Comparison of ENCODE assay signal across 28 mouse cellular contexts in the genomic region with DNA sequence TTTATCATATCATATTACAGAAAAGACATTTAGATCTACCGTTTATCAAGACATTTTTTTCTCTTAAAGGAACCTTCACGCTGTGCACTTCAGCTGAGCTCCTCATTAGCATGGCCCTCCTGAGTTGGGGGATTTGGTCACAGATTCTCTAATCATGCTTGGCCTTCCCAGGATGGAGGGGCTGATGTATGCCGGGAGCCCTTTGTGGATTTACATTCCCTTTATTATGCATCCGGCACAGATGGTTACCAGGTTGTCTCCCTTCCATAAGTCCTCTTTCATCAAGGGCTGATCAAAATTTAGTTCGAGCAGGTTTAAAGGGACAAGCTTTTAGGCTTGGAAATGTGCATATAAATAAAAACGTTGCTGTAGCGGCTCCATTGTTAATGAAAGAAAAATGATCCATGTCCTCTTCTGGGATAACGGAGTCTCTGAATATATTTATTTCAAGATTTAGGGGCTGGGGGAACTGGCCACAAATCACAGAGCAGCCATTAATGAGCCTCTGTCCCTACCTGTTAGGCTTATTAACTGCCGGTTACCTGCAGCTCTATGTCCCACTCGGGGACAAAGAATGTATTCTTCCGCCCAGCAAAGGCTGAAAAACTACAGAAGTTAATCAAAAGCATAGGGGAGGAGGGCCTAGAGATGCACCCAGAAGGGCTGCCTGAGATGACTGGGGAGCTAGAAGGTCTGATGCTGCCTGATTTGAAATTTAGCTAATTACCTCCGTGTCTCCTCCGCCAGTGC. TPM values are rescaled to one million over a fixed set of nuclear protein-coding genes. Genes with fewer than 3 reads are reported as not detected.
A peak's percentile ranks its signal among the peaks of the same experiment; 100 is the strongest.
DNase-seq lines count a peak whose midpoint lies in the region; ATAC-seq and TF ChIP-seq lines count a peak whose summit lies in the region.
"Had no signal": no experiment of that assay in that cellular context is flagged by ENCODE, and none has a peak within 500 bp of the region (broad histone marks: within the 10 kb centered on the region; RNA-seq: fewer than 3 reads in every experiment).

No protein-coding gene starts in this region.

- 59% methylated on average over 13 of the region's 13 CpGs for WGBS in forebrain, embryonic 11.5 days
- 34% methylated on average over 13 of the region's 13 CpGs for WGBS in forebrain, postnatal 0 days
- 48% methylated on average over 13 of the region's 13 CpGs for WGBS in neural tube, embryonic 12.5 days
- WGBS in hindbrain, embryonic 14.5 days, result 43% methylated on average over 13 of the region's 13 CpGs
- WGBS in midbrain, postnatal 0 days, result 30% methylated on average over 13 of the region's 13 CpGs

- 0 out of 2 replicates have a peak, but pooled peaks have one; percentile 24 for ATAC-seq in forebrain, embryonic 11.5 days (replicated peaks; ENCODE audit: low FRiP score)
- ATAC-seq in forebrain, postnatal 0 days, result no peak
- ATAC-seq in neural tube, embryonic 12.5 days (ENCODE audit: low FRiP score, low read depth), result peak; percentile 72; the same call in 1 of the 2 replicates
- peak; percentile 64; the same call in 1 of the 2 replicates for ATAC-seq in hindbrain, embryonic 14.5 days (ENCODE audit: low FRiP score)
- no peak for ATAC-seq in midbrain, postnatal 0 days (ENCODE audit: low FRiP score)
- ATAC-seq: intestine, embryonic 16.5 days had no signal

- no peaks in the 10 kb centered on the region; the same call in 1 of the 2 replicates for H3K4me1 ChIP-seq in forebrain, embryonic 11.5 days (replicated peaks; ENCODE audit: control insufficient read depth, insufficient read depth, low read length)
- no peaks in the 10 kb centered on the region for H3K4me1 ChIP-seq in forebrain, postnatal 0 days (ENCODE audit: insufficient read depth)
- no peaks in the 10 kb centered on the region; the same call in 1 of the 2 replicates for H3K4me1 ChIP-seq in neural tube, embryonic 12.5 days
- peaks cover 10% of the 10 kb centered on the region; the same call in 1 of the 2 replicates for H3K4me1 ChIP-seq in hindbrain, embryonic 14.5 days (replicated peaks; ENCODE audit: control insufficient read depth, insufficient read depth, low read length)
- H3K4me1 ChIP-seq in midbrain, postnatal 0 days (ENCODE audit: insufficient read depth, low read length), result no peaks in the 10 kb centered on the region; the same call in 1 of the 2 replicates
- H3K4me1 ChIP-seq: embryonic facial prominence, embryonic 15.5 days; lung, embryonic 15.5 days had no signal

- H3K4me2 ChIP-seq in forebrain, embryonic 11.5 days (ENCODE audit: low read depth, low read length, severe bottlenecking), result no peak overlapping the region
- H3K4me2 ChIP-seq in forebrain, postnatal 0 days (ENCODE audit: low read depth), result no peak overlapping the region
- H3K4me2 ChIP-seq in neural tube, embryonic 12.5 days (replicated peaks), result no peak overlapping the region
- no peak overlapping the region for H3K4me2 ChIP-seq in hindbrain, embryonic 14.5 days (replicated peaks)
- H3K4me2 ChIP-seq in midbrain, postnatal 0 days (ENCODE audit: low read depth, low read length, poor library complexity, severe bottlenecking), result no peak overlapping the region
- H3K4me2 ChIP-seq: embryonic facial prominence, embryonic 15.5 days; kidney, embryonic 15.5 days; limb, embryonic 13.5 days; lung, embryonic 15.5 days had no signal

- intact Hi-C loops in left cerebral cortex, postnatal 14 days (cut with DNase I), result no loop called here

- DNase-seq in forebrain, embryonic 11.5 days (ENCODE audit: low spot score), result no peak
- no peak for DNase-seq in forebrain, postnatal 0 days
- DNase-seq in neural tube, embryonic 10.5 days (ENCODE audit: extremely low spot score, low spot score), result no peak
- peak; percentile 39 for DNase-seq in hindbrain, embryonic 14.5 days (ENCODE audit: low spot score)
- DNase-seq in midbrain, postnatal 0 days (ENCODE audit: low spot score), result peak; percentile 4
- DNase-seq in cerebellum, adult 11 months, result no peak
- no peak for DNase-seq in left cerebral cortex, postnatal 14 days (ENCODE audit: low spot score in 2 of 2)
- DNase-seq: cerebellum, adult 8-10 months; gastrocnemius, adult 2 months; heart, adult 2 months; kidney, postnatal 4 days; layer of hippocampus, adult 9-11 months; lung, postnatal 4 days; thymus, postnatal 14 days had no signal

- H3K9me3 ChIP-seq in forebrain, embryonic 11.5 days (ENCODE audit: control insufficient read depth, low read length), result no peaks in the 10 kb centered on the region
- no peaks in the 10 kb centered on the region for H3K9me3 ChIP-seq in forebrain, postnatal 0 days (ENCODE audit: low read length)
- no peaks in the 10 kb centered on the region for H3K9me3 ChIP-seq in neural tube, embryonic 12.5 days
- no peaks in the 10 kb centered on the region for H3K9me3 ChIP-seq in hindbrain, embryonic 14.5 days (ENCODE audit: control insufficient read depth, low read length)
- H3K9me3 ChIP-seq in midbrain, postnatal 0 days (ENCODE audit: low read length), result no peaks in the 10 kb centered on the region
- H3K9me3 ChIP-seq: embryonic facial prominence, embryonic 15.5 days; kidney, embryonic 15.5 days; limb, embryonic 13.5 days; lung, embryonic 15.5 days had no signal

- no peak overlapping the region for H3K27ac ChIP-seq in forebrain, embryonic 11.5 days (ENCODE audit: low read depth, low read length)
- H3K27ac ChIP-seq in forebrain, postnatal 0 days (ENCODE audit: low read depth, low read length), result no peak overlapping the region
- H3K27ac ChIP-seq in neural tube, embryonic 12.5 days, result no peak overlapping the region
- H3K27ac ChIP-seq in hindbrain, embryonic 14.5 days, result peak overlapping the region; percentile 60; the same call in 1 of the 2 replicates
- no peak overlapping the region for H3K27ac ChIP-seq in midbrain, postnatal 0 days (ENCODE audit: low read depth, low read length)
- H3K27ac ChIP-seq: embryonic facial prominence, embryonic 15.5 days; gastrocnemius, adult 2 months; heart, adult 2 months; kidney, embryonic 15.5 days; limb, embryonic 13.5 days; liver, embryonic 14.5 days; lung, embryonic 15.5 days had no signal

- no peak for TF ChIP-seq CTCF in forebrain, postnatal 0 days (IDR thresholded peaks at IDR 0.05; ENCODE audit: low read depth)
- TF ChIP-seq CTCF in midbrain, postnatal 0 days (IDR thresholded peaks at IDR 0.05), result no peak

- H3K9ac ChIP-seq in forebrain, embryonic 11.5 days (ENCODE audit: low read length), result no peak overlapping the region
- no peak overlapping the region for H3K9ac ChIP-seq in forebrain, postnatal 0 days
- H3K9ac ChIP-seq in neural tube, embryonic 12.5 days, result no peak overlapping the region
- no peak overlapping the region for H3K9ac ChIP-seq in hindbrain, embryonic 14.5 days
- H3K9ac ChIP-seq in midbrain, postnatal 0 days (replicated peaks; ENCODE audit: low read length, poor library complexity, severe bottlenecking), result no peak overlapping the region
- H3K9ac ChIP-seq: embryonic facial prominence, embryonic 15.5 days; kidney, embryonic 15.5 days; limb, embryonic 13.5 days; liver, embryonic 14.5 days; lung, embryonic 15.5 days had no signal

- H3K36me3 ChIP-seq in forebrain, embryonic 11.5 days (ENCODE audit: control insufficient read depth, insufficient read depth, low read length), result no peaks in the 10 kb centered on the region
- no peaks in the 10 kb centered on the region for H3K36me3 ChIP-seq in forebrain, postnatal 0 days (ENCODE audit: insufficient read depth)
- no peaks in the 10 kb centered on the region for H3K36me3 ChIP-seq in neural tube, embryonic 12.5 days
- no peaks in the 10 kb centered on the region for H3K36me3 ChIP-seq in hindbrain, embryonic 14.5 days (replicated peaks; ENCODE audit: control insufficient read depth, insufficient read depth)
- no peaks in the 10 kb centered on the region for H3K36me3 ChIP-seq in midbrain, postnatal 0 days (ENCODE audit: insufficient read depth, low read length)
- H3K36me3 ChIP-seq: embryonic facial prominence, embryonic 15.5 days; kidney, embryonic 15.5 days; limb, embryonic 13.5 days; lung, embryonic 15.5 days had no signal

- H3K27me3 ChIP-seq in forebrain, embryonic 11.5 days (ENCODE audit: control insufficient read depth, insufficient read depth, low read length), result no peaks in the 10 kb centered on the region
- H3K27me3 ChIP-seq in forebrain, postnatal 0 days (ENCODE audit: insufficient read depth, low read length), result no peaks in the 10 kb centered on the region
- H3K27me3 ChIP-seq in neural tube, embryonic 12.5 days (replicated peaks), result no peaks in the 10 kb centered on the region
- H3K27me3 ChIP-seq in hindbrain, embryonic 14.5 days (ENCODE audit: control insufficient read depth, insufficient read depth, low read length), result no peaks in the 10 kb centered on the region
- no peaks in the 10 kb centered on the region for H3K27me3 ChIP-seq in midbrain, postnatal 0 days (ENCODE audit: insufficient read depth, low read length)
- H3K27me3 ChIP-seq: CH12.LX; embryonic facial prominence, embryonic 15.5 days; kidney, embryonic 15.5 days; limb, embryonic 13.5 days; lung, embryonic 15.5 days had no signal

- H3K4me3 ChIP-seq in forebrain, embryonic 11.5 days (ENCODE audit: low read depth, low read length), result no peak overlapping the region
- H3K4me3 ChIP-seq in forebrain, postnatal 0 days (ENCODE audit: low read depth, low read length), result no peak overlapping the region
- H3K4me3 ChIP-seq in neural tube, embryonic 12.5 days, result no peak overlapping the region
- no peak overlapping the region for H3K4me3 ChIP-seq in hindbrain, embryonic 14.5 days (replicated peaks; ENCODE audit: low read length)
- no peak overlapping the region for H3K4me3 ChIP-seq in midbrain, postnatal 0 days (ENCODE audit: low read depth, low read length)
- H3K4me3 ChIP-seq: embryonic facial prominence, embryonic 15.5 days; gastrocnemius, adult 2 months; heart, adult 2 months; kidney, embryonic 15.5 days; limb, embryonic 13.5 days; lung, embryonic 15.5 days had no signal

RNA-seq across cellular contexts. Expression of gene 4930583I09Rik, which starts 31.3 kb away (rescaled TPM):
- not detected in 2 replicates for polyA plus RNA-seq in forebrain, embryonic 11.5 days (2014; fragmentation: Nextera tagmentation; extraction: Ambion mirVana)
- not detected in 2 replicates for total RNA-seq in forebrain, postnatal 0 days (2014; rRNA removed)
- polyA plus RNA-seq in forebrain, postnatal 0 days (2015; fragmentation: Nextera tagmentation; extraction: Ambion mirVana), result not detected in 2 replicates
- polyA plus RNA-seq in neural tube, embryonic 12.5 days (2016; fragmentation: Nextera tagmentation; extraction: Ambion mirVana), result not detected in 2 replicates
- polyA plus RNA-seq in hindbrain, embryonic 14.5 days (2014; fragmentation: Nextera tagmentation; extraction: Ambion mirVana), result not detected in 2 replicates
- not detected in 2 replicates for total RNA-seq in midbrain, postnatal 0 days (2014; rRNA removed)
- not detected in 2 replicates for polyA plus RNA-seq in midbrain, postnatal 0 days (2015; fragmentation: Nextera tagmentation; extraction: Ambion mirVana)
- total RNA-seq in left cerebral cortex, postnatal 14 days (2021), result not detected
- total RNA-seq: adrenal gland, postnatal 4 days; CH12.LX; common myeloid progenitor, adult 5-6 weeks; gastrocnemius, adult 2 months; heart, adult 2 months; hematopoietic stem cell, adult 5-6 weeks; left cerebral cortex, postnatal 10 days; MEL had no signal
- polyA plus RNA-seq: embryonic facial prominence, embryonic 15.5 days; heart, adult 2 months; heart, embryonic 16.5 days; intestine, embryonic 16.5 days; kidney, embryonic 15.5 days; limb, embryonic 13.5 days; liver, embryonic 14.5 days; lung, embryonic 15.5 days had no signal

Comparison
In these comparisons a context has a peak if more than half of its experiments do, and no peak if none do; other contexts are left out.
1. ATAC-seq: peak in forebrain, embryonic 11.5 days (single experiment), neural tube, embryonic 12.5 days (single experiment) and hindbrain, embryonic 14.5 days (single experiment); none in forebrain, postnatal 0 days (single experiment) and midbrain, postnatal 0 days (single experiment).
2. DNase-seq: peak in hindbrain, embryonic 14.5 days (single experiment) and midbrain, postnatal 0 days (single experiment); none in forebrain, embryonic 11.5 days (single experiment), forebrain, postnatal 0 days (single experiment), neural tube, embryonic 10.5 days (single experiment), cerebellum, adult 11 months (single experiment) and left cerebral cortex, postnatal 14 days (0 of 2).